Mouse (Mus musculus): ENCODE results near the gene Gm5580. TPM values are rescaled to one million over a fixed set of nuclear protein-coding genes. Genes with fewer than 3 reads are reported as not detected.
"Not testable (repeated sequence)": the region's sequence is repeated elsewhere in the genome, so short reads cannot be mapped to it uniquely, and the experiment has no call there.

The Gm5580 gene
- 0.92 and 1.2 TPM in 2 replicates for total RNA-seq (2017)

- ATAC-seq (replicated peaks; ENCODE audit: low read depth, poor library complexity, severe bottlenecking), result not testable (repeated sequence)
These were observed at the start of gene Gm5580 for GRCm38 (mm10) chr6:116550841-116551240. Gene Gm5580 (plus strand): TSS chr6:116551141.

GRCm38 (mm10) chr6:116506302-116507003 is 44.5 kb upstream of the Gm5580 start, which contains the start of gene Olfr212:
Gene Olfr212 (plus strand): TSS chr6:116506516.
- ATAC-seq (replicated peaks; ENCODE audit: low read depth, poor library complexity, severe bottlenecking), result peak; percentile 47; the same call in 1 of the 2 replicates

- ATAC-seq (replicated peaks; ENCODE audit: low read depth, poor library complexity, severe bottlenecking), result no peak
These were observed 36.1 kb upstream of the Gm5580 start for GRCm38 (mm10) chr6:116514832-116515231.

- ATAC-seq (replicated peaks; ENCODE audit: low read depth, poor library complexity, severe bottlenecking), result no peak
These were observed 12.8 kb upstream of the Gm5580 start, which contains the start of gene Olfr213 for GRCm38 (mm10) chr6:116538156-116538555. Gene Olfr213 (plus strand): TSS chr6:116538456.

- peak; percentile 63 for ATAC-seq (replicated peaks; ENCODE audit: low read depth, poor library complexity, severe bottlenecking)
These were observed 8.4 kb upstream of the Gm5580 start for GRCm38 (mm10) chr6:116542500-116542899.

- no peak for ATAC-seq (replicated peaks; ENCODE audit: low read depth, poor library complexity, severe bottlenecking)
These were observed 3.0 kb downstream of the Gm5580 start, which contains the start of gene Olfr214 for GRCm38 (mm10) chr6:116553935-116554334. Gene Olfr214 (plus strand): TSS chr6:116554235.

- ATAC-seq (replicated peaks; ENCODE audit: low read depth, poor library complexity, severe bottlenecking), result no peak
These were observed 4.0 kb downstream of the Gm5580 start for GRCm38 (mm10) chr6:116554952-116555351.

GRCm38 (mm10) chr6:116569834-116570233 is 18.9 kb downstream of the Gm5580 start:
- ATAC-seq (replicated peaks; ENCODE audit: low read depth, poor library complexity, severe bottlenecking), result peak; percentile 87

- ATAC-seq (replicated peaks; ENCODE audit: low read depth, poor library complexity, severe bottlenecking), result no peak
These were observed 33.2 kb downstream of the Gm5580 start, which contains the start of gene Olfr215 for GRCm38 (mm10) chr6:116584095-116584494. Gene Olfr215 (minus strand): TSS chr6:116584195.

- ATAC-seq (replicated peaks; ENCODE audit: low read depth, poor library complexity, severe bottlenecking), result not testable (repeated sequence)
These were observed 50.0 kb downstream of the Gm5580 start for GRCm38 (mm10) chr6:116600969-116601368.

Other genes with a start within 250 kb of the Gm5580 start
- gene March8, start 213.1 kb upstream of the Gm5580 start, total RNA-seq (2017), result 20.6 and 24.8 TPM in 2 replicates
- 6.3 TPM in 2 replicates for gene Alox5, start 90.0 kb upstream of the Gm5580 start, total RNA-seq (2017)
- not detected in 2 replicates for gene Olfr211, start 62.0 kb upstream of the Gm5580 start, total RNA-seq (2017)
- gene Olfr212, start 44.6 kb upstream of the Gm5580 start, total RNA-seq (2017), result not detected in 2 replicates
- gene Olfr213, start 12.7 kb upstream of the Gm5580 start, total RNA-seq (2017), result not detected in 2 replicates
- gene Olfr214, start 3.1 kb downstream of the Gm5580 start, total RNA-seq (2017), result not detected in 2 replicates
- not detected in 2 replicates for gene Olfr215, start 33.1 kb downstream of the Gm5580 start, total RNA-seq (2017)
- gene Zfp422, start 77.9 kb downstream of the Gm5580 start, total RNA-seq (2017), result 79.8 and 85.1 TPM in 2 replicates
- gene Depp1, start 99.5 kb downstream of the Gm5580 start, total RNA-seq (2017), result 0.63 and 1.6 TPM in 2 replicates
- 15.0 and 17.4 TPM in 2 replicates for gene Rassf4, start 122.8 kb downstream of the Gm5580 start, total RNA-seq (2017)
- gene Tmem72, start 165.8 kb downstream of the Gm5580 start, total RNA-seq (2017), result 0.05 TPM in 2 replicates

All from common myeloid progenitor, adult 5-6 weeks (primary cell).